Mouse (Mus musculus) kidney, embryonic 16.5 days (tissue): ENCODE data around the gene Rnf38. TPM values are rescaled to one million over a fixed set of nuclear protein-coding genes. Genes with fewer than 3 reads are reported as not detected.

ENCODE experiments used
- ATAC-seq: fragments of 200-750 bp; cut with Nextera tagmentation; 2 replicates; pipeline ENCODE4 v1.8.0; 2017; ENCODE audit warnings: moderate TSS enrichment; ENCODE audit not compliant: low FRiP score, low TSS enrichment
- H3K27ac ChIP-seq: fragments of 300-500 bp; sonication (generic); 2 replicates; pipeline ENCODE4 v1.5.1; 2014; ENCODE audit warnings: low read length
- H3K27me3 ChIP-seq: fragments of 300-500 bp; sonication (generic); 2 replicates; pipeline ENCODE4 v1.6.1; 2014; ENCODE audit warnings: low read length, control low read depth, mixed read lengths; ENCODE audit not compliant: insufficient read depth
- H3K36me3 ChIP-seq: fragments of 300-500 bp; sonication (generic); 2 replicates; pipeline ENCODE4 v1.6.1; 2014; ENCODE audit warnings: low read length, control low read depth, mixed read lengths; ENCODE audit not compliant: insufficient read depth
- H3K4me1 ChIP-seq: fragments of 300-500 bp; sonication (generic); 2 replicates; pipeline ENCODE4 v1.6.1; 2014; ENCODE audit warnings: low read length, control low read depth, mixed read lengths; ENCODE audit not compliant: insufficient read depth
- H3K4me2 ChIP-seq: fragments of 300-500 bp; sonication (generic); replicated peaks from 2 replicates; pipeline ENCODE4 v1.6.1; 2014; ENCODE audit warnings: low read depth, low read length
- H3K4me3 ChIP-seq: fragments of 300-500 bp; sonication (generic); 2 replicates; pipeline ENCODE4 v1.5.1; 2014; ENCODE audit warnings: mild to moderate bottlenecking, low read length
- H3K9ac ChIP-seq: fragments of 300-500 bp; sonication (generic); replicated peaks from 2 replicates; pipeline ENCODE4 v1.6.1; 2014; ENCODE audit warnings: low read length
- H3K9me3 ChIP-seq: fragments of 300-500 bp; sonication (generic); 2 replicates; pipeline ENCODE4 v1.6.1; 2016; ENCODE audit warnings: low read length, control low read depth
- WGBS: fragments of 180-500 bp; shearing (Covaris S2); extraction: QIAGEN DNeasy Blood & Tissue Kit; methylation state at CpG from one replicate; pipeline ENCODE4 v1.1.7; 2014; 5-methylcytosine and 5-hydroxymethylcytosine counted together
- polyA plus RNA-seq: library from polyadenylated mRNA; unstranded; fragments of >200 nt; fragmentation: Nextera tagmentation; extraction: Ambion mirVana; gene quantifications from 2 replicates; pipeline ENCODE4 v1.2.1, GENCODE M21; 2015

Gene Rnf38
- polyA plus RNA-seq = 20.2 and 23.7 TPM in 2 replicates

- 2% methylated on average over 19 of the region's 61 CpGs for WGBS
Observed at GRCm38 (mm10) chr4:44233713-44234003, at the start of gene Rnf38. Gene Rnf38 (minus strand): TSS chr4:44233789.

DNA sequence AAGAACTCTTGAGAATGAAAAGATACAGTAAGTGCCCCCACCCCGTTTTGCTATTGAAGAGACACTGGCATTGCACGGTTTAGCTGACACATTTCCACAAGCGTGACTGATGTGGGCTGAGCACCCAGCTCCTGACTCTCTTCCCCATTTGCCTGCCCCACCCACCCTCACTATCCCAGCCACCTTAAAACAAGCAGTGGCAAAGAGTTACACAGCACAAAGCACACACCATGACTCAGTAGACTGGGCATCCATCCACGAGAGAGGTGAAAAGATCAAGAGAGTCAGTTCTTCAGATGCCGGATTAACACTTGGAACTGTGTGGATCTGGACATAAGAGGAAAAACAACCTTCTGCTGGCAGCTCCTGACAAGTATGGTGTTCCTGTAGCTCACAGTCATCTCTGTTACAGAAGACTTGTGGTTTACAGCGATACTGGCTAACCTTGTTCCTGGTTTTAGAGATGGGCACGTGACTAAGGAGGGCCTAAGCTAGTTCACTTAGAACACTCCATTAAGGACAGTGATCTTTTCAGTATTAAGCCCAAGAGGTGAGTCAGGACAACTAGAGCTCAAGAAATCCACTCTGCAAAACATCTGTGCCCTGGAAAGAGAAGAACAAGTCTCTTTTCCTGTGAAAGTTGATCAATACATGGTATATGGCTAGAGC lies 48.1 kb upstream of the Rnf38 start:
- no peak overlapping the region for H3K27ac ChIP-seq
- no peaks in the 10 kb centered on the region for H3K4me1 ChIP-seq
- no peaks in the 10 kb centered on the region for H3K36me3 ChIP-seq
- H3K4me2 ChIP-seq = no peak overlapping the region
- no peaks in the 10 kb centered on the region for H3K9me3 ChIP-seq
- no peak overlapping the region for H3K9ac ChIP-seq
- 68% methylated on average over 7 of the region's 7 CpGs for WGBS
- no peak overlapping the region for H3K4me3 ChIP-seq
- no peaks in the 10 kb centered on the region for H3K27me3 ChIP-seq
- ATAC-seq = no peak

More at GRCm38 (mm10) chr4:44233713-44234003, at the start of gene Rnf38:
- H3K27ac ChIP-seq = peak within 1 kb of the TSS; percentile 93
- H3K4me3 ChIP-seq = peak within 1 kb of the TSS; percentile 84
- H3K9ac ChIP-seq = peak within 1 kb of the TSS; percentile 95
- no peaks in the 10 kb centered on the region for H3K9me3 ChIP-seq
- H3K27me3 ChIP-seq = no peaks in the 10 kb centered on the region
- peaks cover 19% of the 10 kb centered on the region for H3K4me1 ChIP-seq
- no peaks in the 10 kb centered on the region for H3K36me3 ChIP-seq
- H3K4me2 ChIP-seq = peak within 1 kb of the TSS; percentile 95
- ATAC-seq = no peak

DNA sequence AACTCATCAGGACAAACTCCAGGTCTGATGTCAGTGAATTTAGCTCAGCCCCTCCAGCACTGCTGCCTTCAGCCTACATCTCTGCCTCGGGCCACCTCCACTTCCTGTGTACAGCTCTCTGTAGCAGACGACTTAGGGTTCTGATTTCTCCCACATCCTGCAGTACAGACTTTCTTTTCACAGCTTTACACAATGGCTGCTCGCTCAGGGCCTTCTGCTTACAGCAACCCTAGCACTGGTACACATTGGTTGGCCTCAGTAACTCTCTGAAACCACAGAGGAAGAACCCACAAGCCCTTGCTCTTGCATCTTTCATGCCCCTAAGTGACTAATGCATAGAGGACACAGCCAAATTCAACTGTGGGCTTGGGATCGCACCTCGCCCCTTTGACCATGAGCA lies 37.5 kb upstream of the Rnf38 start:
- Histone ChIP-seq H3K4me3 (no peak overlapping the region), H3K9me3 (0 out of 2 replicates have a peak, but pooled peaks cover 2% of the 10 kb centered on the region), H3K27me3 (no peaks in the 10 kb centered on the region), H3K4me2 (no peak overlapping the region), H3K9ac (no peak overlapping the region), H3K27ac (no peak overlapping the region), H3K36me3 (no peaks in the 10 kb centered on the region), H3K4me1 (no peaks in the 10 kb centered on the region)
- 56% methylated on average over 5 of the region's 5 CpGs for WGBS
- ATAC-seq = no peak

- Histone ChIP-seq H3K4me3 (no peak overlapping the region), H3K4me2 (no peak overlapping the region), H3K27me3 (no peaks in the 10 kb centered on the region), H3K27ac (no peak overlapping the region), H3K9ac (no peak overlapping the region), H3K9me3 (no peaks in the 10 kb centered on the region), H3K36me3 (no peaks in the 10 kb centered on the region), H3K4me1 (no peaks in the 10 kb centered on the region)
- 91% methylated on average over 14 of the region's 14 CpGs for WGBS
- ATAC-seq = no peak
Observed at GRCm38 (mm10) chr4:44269376-44269817, 35.8 kb upstream of the Rnf38 start.

- no peaks in the 10 kb centered on the region for H3K9me3 ChIP-seq
- H3K4me3 ChIP-seq = no peak overlapping the region
- no peak for ATAC-seq
- WGBS = 87% methylated on average over 6 of the region's 6 CpGs
- H3K27me3 ChIP-seq = no peaks in the 10 kb centered on the region
- no peaks in the 10 kb centered on the region for H3K36me3 ChIP-seq
- no peak overlapping the region for H3K27ac ChIP-seq
- H3K4me2 ChIP-seq = no peak overlapping the region
- no peaks in the 10 kb centered on the region for H3K4me1 ChIP-seq
- no peak overlapping the region for H3K9ac ChIP-seq
Observed at GRCm38 (mm10) chr4:44267437-44267836, 33.8 kb upstream of the Rnf38 start.

DNA sequence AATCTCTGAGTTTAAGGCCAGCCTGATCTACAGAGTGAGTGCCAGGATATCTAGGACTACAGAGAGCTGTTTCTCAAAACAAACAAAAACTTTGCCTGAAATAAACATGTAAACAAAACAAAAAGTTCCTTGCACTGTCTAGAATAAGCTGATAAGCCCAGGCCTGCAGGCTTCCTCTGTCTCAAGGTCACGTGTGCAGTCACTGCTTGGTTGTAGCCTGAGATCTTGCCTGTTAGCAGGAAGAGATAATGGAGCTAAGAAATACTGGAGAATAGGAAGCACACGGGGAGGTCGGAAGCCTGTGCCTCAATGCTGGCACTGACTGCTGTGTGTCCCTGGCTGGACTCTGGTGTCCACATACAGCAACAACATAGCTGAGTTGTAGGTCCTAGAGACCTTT lies 31.9 kb upstream of the Rnf38 start:
- H3K4me3 ChIP-seq = no peak overlapping the region
- no peaks in the 10 kb centered on the region for H3K4me1 ChIP-seq
- no peak overlapping the region for H3K9ac ChIP-seq
- no peak overlapping the region for H3K4me2 ChIP-seq
- no peaks in the 10 kb centered on the region for H3K36me3 ChIP-seq
- no peaks in the 10 kb centered on the region for H3K27me3 ChIP-seq
- WGBS = 77% methylated on average over 3 of the region's 3 CpGs
- H3K9me3 ChIP-seq = no peaks in the 10 kb centered on the region
- no peak for ATAC-seq
- H3K27ac ChIP-seq = no peak overlapping the region

- Histone ChIP-seq H3K36me3 (no peaks in the 10 kb centered on the region), H3K9me3 (no peaks in the 10 kb centered on the region), H3K27me3 (no peaks in the 10 kb centered on the region), H3K4me2 (no peak overlapping the region), H3K9ac (no peak overlapping the region), H3K4me1 (no peaks in the 10 kb centered on the region), H3K27ac (no peak overlapping the region), H3K4me3 (no peak overlapping the region)
- no peak for ATAC-seq
- 3% methylated on average over 10 of the region's 10 CpGs for WGBS
Observed at GRCm38 (mm10) chr4:44260244-44260643, 26.7 kb upstream of the Rnf38 start.

DNA sequence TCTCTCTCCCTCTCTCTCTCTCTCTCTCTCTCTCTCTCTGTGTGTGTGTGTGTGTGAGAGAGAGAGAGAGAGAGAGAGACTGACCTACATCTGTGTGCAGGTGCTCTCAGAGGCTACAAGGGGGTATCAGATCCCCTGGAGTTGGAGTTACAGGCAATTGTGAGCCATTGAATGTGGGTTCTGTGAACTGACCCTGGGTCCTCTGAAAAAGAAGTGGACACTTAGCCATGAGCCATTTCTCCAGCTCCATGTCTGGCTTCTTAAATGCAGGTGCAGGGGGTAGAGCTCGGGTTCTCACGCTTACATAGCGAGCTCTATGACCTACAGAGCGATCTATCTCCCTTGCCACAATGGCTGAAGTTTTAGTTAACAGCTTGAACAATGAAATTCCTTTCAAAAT lies 25.5 kb upstream of the Rnf38 start:
- Histone ChIP-seq H3K27me3 (no peaks in the 10 kb centered on the region), H3K9ac (no peak overlapping the region), H3K27ac (no peak overlapping the region), H3K36me3 (no peaks in the 10 kb centered on the region), H3K4me2 (no peak overlapping the region), H3K4me1 (no peaks in the 10 kb centered on the region), H3K4me3 (no peak overlapping the region), H3K9me3 (no peaks in the 10 kb centered on the region)
- no peak for ATAC-seq
- WGBS = 79% methylated on average over 4 of the region's 4 CpGs

GRCm38 (mm10) chr4:44254579-44254978 lies 21.0 kb upstream of the Rnf38 start:
- Histone ChIP-seq H3K36me3 (no peaks in the 10 kb centered on the region), H3K9ac (no peak overlapping the region), H3K27ac (no peak overlapping the region), H3K9me3 (no peaks in the 10 kb centered on the region), H3K4me2 (no peak overlapping the region), H3K4me3 (no peak overlapping the region), H3K4me1 (peaks cover 5% of the 10 kb centered on the region; the same call in 1 of the 2 replicates), H3K27me3 (no peaks in the 10 kb centered on the region)
- 76% methylated on average over 5 of the region's 5 CpGs for WGBS
- ATAC-seq = no peak

- Histone ChIP-seq H3K9ac (no peak overlapping the region), H3K4me1 (peaks cover 5% of the 10 kb centered on the region; the same call in 1 of the 2 replicates), H3K9me3 (no peaks in the 10 kb centered on the region), H3K27ac (no peak overlapping the region), H3K36me3 (no peaks in the 10 kb centered on the region), H3K4me3 (no peak overlapping the region), H3K4me2 (peak overlapping the region; percentile 16), H3K27me3 (no peaks in the 10 kb centered on the region)
- 6% methylated on average over 6 of the region's 6 CpGs for WGBS
- ATAC-seq = no peak
Observed at GRCm38 (mm10) chr4:44253191-44253590, 19.6 kb upstream of the Rnf38 start.
